Mouse (Mus musculus) heart, embryonic 11.5 days (tissue): Measurements from ENCODE around the gene Noc4l. TPM values are rescaled to one million over a fixed set of nuclear protein-coding genes. Genes with fewer than 3 reads are reported as not detected.

Experiments
- ATAC-seq: fragments of 200-750 bp; cut with Nextera tagmentation; replicated peaks from 2 replicates; pipeline ENCODE4 v1.8.0; 2017; ENCODE audit warnings: moderate library complexity; ENCODE audit not compliant: insufficient number of reproducible peaks, low FRiP score, low TSS enrichment
- H3K27ac ChIP-seq: fragments of 300-500 bp; sonication (generic); 2 replicates; pipeline ENCODE4 v1.5.1; 2014; ENCODE audit warnings: mild to moderate bottlenecking, low read depth, low read length
- H3K27me3 ChIP-seq: fragments of 300-500 bp; sonication (generic); 2 replicates; pipeline ENCODE4 v1.6.1; 2014; ENCODE audit warnings: mild to moderate bottlenecking, low read length, mixed read lengths; ENCODE audit not compliant: control insufficient read depth, insufficient read depth
- H3K36me3 ChIP-seq: fragments of 300-500 bp; sonication (generic); 2 replicates; pipeline ENCODE4 v1.6.1; 2014; ENCODE audit warnings: mild to moderate bottlenecking, low read length, moderate library complexity, mixed read lengths; ENCODE audit not compliant: control insufficient read depth, insufficient read depth
- H3K4me1 ChIP-seq: fragments of 300-500 bp; sonication (generic); 2 replicates; pipeline ENCODE4 v1.6.1; 2014; ENCODE audit warnings: low read length; ENCODE audit not compliant: control insufficient read depth, insufficient read depth
- H3K4me2 ChIP-seq: fragments of 300-500 bp; sonication (generic); 2 replicates; pipeline ENCODE4 v1.6.1; 2014; ENCODE audit warnings: mild to moderate bottlenecking, moderate library complexity
- H3K4me3 ChIP-seq: fragments of 300-500 bp; sonication (generic); 2 replicates; pipeline ENCODE4 v1.5.1; 2014; ENCODE audit warnings: low read depth, low read length
- H3K9ac ChIP-seq: fragments of 300-500 bp; sonication (generic); 2 replicates; pipeline ENCODE4 v1.6.1; 2014; ENCODE audit warnings: mild to moderate bottlenecking, low read depth, low read length, moderate library complexity
- H3K9me3 ChIP-seq: fragments of 300-500 bp; sonication (generic); replicated peaks from 2 replicates; pipeline ENCODE4 v1.6.1; 2016; ENCODE audit warnings: low read length; ENCODE audit not compliant: control insufficient read depth
- WGBS: fragments of 180-500 bp; shearing (Covaris S2); extraction: QIAGEN DNeasy Blood & Tissue Kit; methylation state at CpG from one replicate; pipeline ENCODE4 v1.1.7; 2014; ENCODE audit not compliant: insufficient replicate concordance; 5-methylcytosine and 5-hydroxymethylcytosine counted together
- microRNA-seq: library from miRNA; unstranded; fragments of <30 nt; microRNA quantifications from one replicate; pipeline ENCODE4, GENCODE M21; 2016; ENCODE audit warnings: borderline number of aligned reads
- polyA plus RNA-seq: library from polyadenylated mRNA; unstranded; fragments of >200 nt; fragmentation: Nextera tagmentation; extraction: Ambion mirVana; gene quantifications from 2 replicates; pipeline ENCODE4 v1.2.1, GENCODE M21; 2014

Noc4l gene
- polyA plus RNA-seq, 1 experiment from 2014 or later = 41.7 TPM

GRCm38 (mm10) chr5:110605531-110606221 lies 47.5 kb downstream of the Noc4l start:
- ATAC-seq = no peak
- H3K4me3 ChIP-seq = no peak overlapping the region
- no peaks in the 10 kb centered on the region for H3K9me3 ChIP-seq
- peaks cover 8% of the 10 kb centered on the region; the same call in 1 of the 2 replicates for H3K27me3 ChIP-seq
- H3K9ac ChIP-seq = no peak overlapping the region
- 52% methylated on average over 5 of the region's 5 CpGs for WGBS
- no peaks in the 10 kb centered on the region for H3K36me3 ChIP-seq
- no peak overlapping the region for H3K27ac ChIP-seq
- H3K4me2 ChIP-seq = no peak overlapping the region
- no peaks in the 10 kb centered on the region for H3K4me1 ChIP-seq

DNA sequence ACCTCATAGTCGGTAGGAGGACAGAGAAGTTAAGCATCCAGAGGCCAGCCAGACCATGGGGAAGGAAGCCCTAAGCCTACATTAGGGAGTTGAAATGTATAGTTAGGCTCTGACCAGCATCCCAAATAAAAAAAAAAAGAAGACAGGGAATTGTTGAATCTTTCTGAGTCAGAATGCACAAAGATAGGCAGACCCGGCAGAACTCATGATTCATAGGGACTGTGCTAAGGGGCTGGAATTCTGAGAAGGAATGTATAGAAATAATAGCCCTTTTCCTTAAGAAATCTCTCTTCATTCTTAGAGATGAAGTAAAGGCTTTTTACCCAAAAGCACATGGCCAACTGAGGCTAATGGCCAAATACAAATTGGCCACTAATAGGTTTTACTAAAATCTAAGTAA lies 48.9 kb downstream of the Noc4l start:
- Histone ChIP-seq H3K27me3 (peaks cover 6% of the 10 kb centered on the region; the same call in 1 of the 2 replicates), H3K9ac (no peak overlapping the region), H3K9me3 (no peaks in the 10 kb centered on the region), H3K4me1 (no peaks in the 10 kb centered on the region), H3K4me2 (no peak overlapping the region), H3K27ac (no peak overlapping the region), H3K36me3 (no peaks in the 10 kb centered on the region), H3K4me3 (no peak overlapping the region)
- no peak for ATAC-seq
- 79% methylated on average over 2 of the region's 2 CpGs for WGBS

DNA sequence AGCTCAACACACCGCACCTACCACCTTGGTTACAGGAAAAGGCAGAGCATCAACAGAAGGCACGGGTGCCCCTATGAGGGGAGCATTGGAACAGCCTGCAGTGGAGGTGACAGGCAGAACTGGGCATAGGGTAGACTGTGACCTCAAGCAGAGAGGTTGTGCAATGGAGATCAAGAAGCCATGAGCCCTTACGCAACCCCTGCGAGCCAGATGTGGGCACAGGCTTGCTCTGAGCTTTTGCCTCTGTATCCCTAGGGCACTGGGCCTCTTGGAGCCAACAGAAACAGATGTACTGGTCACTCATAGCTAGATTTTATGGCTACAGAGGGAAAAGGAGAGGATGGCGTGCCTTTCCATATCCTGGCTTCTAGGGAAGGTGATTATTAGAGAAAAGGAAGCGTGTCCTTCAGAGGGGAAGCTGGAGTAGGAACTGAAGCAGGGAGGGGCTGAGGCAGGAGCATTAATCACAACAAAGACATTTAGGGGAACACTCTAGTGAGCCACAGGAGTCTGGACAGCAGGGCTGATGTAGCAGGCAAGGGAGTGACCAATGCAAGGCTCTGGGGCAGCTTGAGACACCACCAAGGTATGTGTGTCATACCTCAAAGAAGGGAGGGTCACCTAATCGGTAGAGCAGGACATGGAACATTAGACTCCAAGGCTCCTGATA lies 50.1 kb downstream of the Noc4l start:
- H3K4me1 ChIP-seq = no peaks in the 10 kb centered on the region
- H3K27me3 ChIP-seq = peaks cover 6% of the 10 kb centered on the region; the same call in 1 of the 2 replicates
- WGBS = 80% methylated on average over 7 of the region's 7 CpGs
- H3K9me3 ChIP-seq = no peaks in the 10 kb centered on the region
- H3K9ac ChIP-seq = no peak overlapping the region
- H3K4me3 ChIP-seq = no peak overlapping the region
- H3K36me3 ChIP-seq = no peaks in the 10 kb centered on the region
- no peak for ATAC-seq
- H3K27ac ChIP-seq = no peak overlapping the region
- H3K4me2 ChIP-seq = no peak overlapping the region

Small RNAs within 50 kb of the gene (microRNA-seq; reads per million reads assigned to microRNA genes)
- gene Mir7026 = 0.95 reads per million, percentile 12 among the genes with 10 or more reads in this experiment

Other genes with a start within 250 kb of the Noc4l start
- gene Fbrsl1, start 204.9 kb downstream of the Noc4l start, polyA plus RNA-seq = 8.1 and 10.2 TPM in 2 replicates
- not detected in 2 replicates for gene Galnt9, start 109.1 kb downstream of the Noc4l start, polyA plus RNA-seq
- 18.0 and 22.0 TPM in 2 replicates for gene Ddx51, start within 50 bp of the Noc4l start, polyA plus RNA-seq
- gene Ep400, start 117.3 kb upstream of the Noc4l start, polyA plus RNA-seq = 29.2 and 30.4 TPM in 2 replicates
- 19.6 and 23.2 TPM in 2 replicates for gene Pus1, start 127.2 kb upstream of the Noc4l start, polyA plus RNA-seq
- gene Ulk1, start 156.7 kb upstream of the Noc4l start, polyA plus RNA-seq = 17.1 and 18.7 TPM in 2 replicates
- gene Hscb, start 186.4 kb upstream of the Noc4l start, polyA plus RNA-seq = 30.2 and 32.6 TPM in 2 replicates
- 20.9 and 27.1 TPM in 2 replicates for gene Chek2, start 186.6 kb upstream of the Noc4l start, polyA plus RNA-seq
- gene Ttc28, start 226.4 kb upstream of the Noc4l start, polyA plus RNA-seq = 8.1 and 9.4 TPM in 2 replicates